Mouse (Mus musculus) G1E (cell line): ENCODE measurements around the gene Frat2.

Experiments
- CTCF ChIP-seq: IDR thresholded peaks from 2 replicates; pipeline ENCODE4 v1.5.1; 2012; ENCODE audit warnings: low read depth, low read length, inconsistent platforms, mixed read lengths
- GATA1 ChIP-seq: IDR thresholded peaks from 2 replicates; pipeline ENCODE4 v1.6.1; 2012; ENCODE audit warnings: borderline replicate concordance, low read length, inconsistent platforms, mixed read lengths
- GATA2 ChIP-seq: IDR thresholded peaks from 2 replicates; pipeline ENCODE4 v1.6.1; 2012; ENCODE audit warnings: low read depth, low read length, inconsistent platforms, borderline replicate concordance
- POLR2AphosphoS5 ChIP-seq: IDR thresholded peaks from 2 replicates; pipeline ENCODE4 v1.6.1; 2012; ENCODE audit warnings: low read depth, low read length, inconsistent platforms; ENCODE audit not compliant: insufficient replicate concordance
- TAL1 ChIP-seq: conservative IDR thresholded peaks from 2 replicates; pipeline ENCODE4 v1.6.1; 2012; ENCODE audit warnings: low read depth, low read length, inconsistent platforms, mixed read lengths

- TF ChIP-seq GATA1 = no peak
- TF ChIP-seq CTCF = no peak
- TF ChIP-seq TAL1 = no peak
- TF ChIP-seq POLR2AphosphoS5 = no peak
- no peak for TF ChIP-seq GATA2
Measured at GRCm38 (mm10) chr19:41881842-41882241, 33.9 kb upstream of the Frat2 start.
